Mouse (Mus musculus): ENCODE results near the gene Gm37240. TPM values are rescaled to one million over a fixed set of nuclear protein-coding genes. Genes with fewer than 3 reads are reported as not detected.

Gene Gm37240
- polyA plus RNA-seq, 1 experiment from 2014 or later: 0.48 TPM

DNA sequence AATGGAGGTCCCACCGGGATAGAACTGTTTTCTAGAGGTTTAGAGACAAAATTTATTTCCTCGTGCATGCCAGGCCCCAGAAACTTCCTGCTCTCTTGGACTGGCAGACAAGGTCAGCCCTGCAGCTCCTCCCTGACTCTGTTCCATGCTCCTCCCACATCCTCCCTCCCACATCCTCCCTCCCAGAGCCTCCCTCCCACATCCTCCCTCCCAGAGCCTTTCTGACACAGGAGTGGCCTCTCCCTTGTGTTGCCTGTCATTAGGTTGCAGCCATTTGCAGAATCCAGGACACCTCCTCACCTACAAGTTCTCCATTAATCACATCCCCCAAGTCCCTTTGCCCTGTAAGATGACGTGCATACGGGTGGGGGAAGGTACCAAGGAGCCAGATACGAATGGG is 404.7 kb downstream of the Gm37240 start:
- no peaks in the 10 kb centered on the region for H3K9me3 ChIP-seq (replicated peaks)
- H3K36me3 ChIP-seq (ENCODE audit: poor library complexity, severe bottlenecking): no peaks in the 10 kb centered on the region
- H3K27me3 ChIP-seq: no peaks in the 10 kb centered on the region
- H3K4me2 ChIP-seq: no peak overlapping the region
- no peak overlapping the region for H3K9ac ChIP-seq
- no peak overlapping the region for H3K27ac ChIP-seq
- no peak overlapping the region for H3K4me3 ChIP-seq
- no peak for ATAC-seq
- WGBS: 52% methylated on average over 5 of the region's 5 CpGs
- no peaks in the 10 kb centered on the region for H3K4me1 ChIP-seq

DNA sequence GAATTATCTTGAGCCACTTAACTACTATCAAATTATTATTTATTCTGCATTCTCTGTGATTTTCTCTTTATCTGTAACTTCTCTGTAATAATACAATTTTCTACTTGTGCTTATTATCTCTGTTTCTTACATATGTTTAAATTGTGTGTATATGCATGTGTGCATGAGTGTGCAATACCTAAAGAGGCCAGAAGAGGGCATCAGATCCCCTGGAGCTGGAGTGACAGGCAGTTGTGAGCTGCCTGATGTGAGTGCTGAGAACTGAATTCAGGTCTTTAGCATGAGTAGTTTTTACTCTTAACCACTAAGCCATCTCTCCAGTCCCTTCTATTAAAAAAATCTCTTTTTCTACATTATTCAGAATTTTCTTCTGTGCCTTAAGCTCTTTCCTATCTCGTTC is 406.7 kb downstream of the Gm37240 start:
- Histone ChIP-seq H3K9ac (no peak overlapping the region), H3K4me3 (no peak overlapping the region), H3K27me3 (no peaks in the 10 kb centered on the region), H3K4me2 (no peak overlapping the region), H3K4me1 (no peaks in the 10 kb centered on the region), H3K36me3 (ENCODE audit: poor library complexity, severe bottlenecking) (no peaks in the 10 kb centered on the region), H3K27ac (no peak overlapping the region), H3K9me3 (replicated peaks) (no peaks in the 10 kb centered on the region)
- no peak for ATAC-seq
- 90% methylated on average over 1 of the region's 1 CpGs for WGBS

DNA sequence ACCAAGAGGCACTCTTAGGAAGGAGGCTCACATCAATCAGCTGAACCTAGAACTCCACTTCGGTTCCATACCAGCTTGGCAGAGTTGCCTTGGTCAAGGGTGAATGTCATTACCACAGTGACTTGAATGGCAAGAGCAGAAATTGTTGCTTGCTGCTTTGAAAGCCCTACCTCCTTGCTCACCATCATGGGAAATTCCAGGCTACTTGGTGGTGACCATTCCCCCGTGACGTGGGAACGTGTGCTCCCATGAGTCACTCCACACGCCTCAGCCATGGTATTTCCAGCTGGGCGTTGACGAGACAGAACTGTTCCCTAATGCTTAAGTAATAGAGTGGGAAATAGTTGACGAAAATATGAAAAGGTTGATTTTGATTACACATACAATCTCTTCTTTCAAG is 408.6 kb downstream of the Gm37240 start:
- H3K4me2 ChIP-seq: no peak overlapping the region
- no peak for ATAC-seq
- no peaks in the 10 kb centered on the region for H3K4me1 ChIP-seq
- no peaks in the 10 kb centered on the region for H3K27me3 ChIP-seq
- H3K9ac ChIP-seq: no peak overlapping the region
- WGBS: 91% methylated on average over 8 of the region's 8 CpGs
- H3K36me3 ChIP-seq (ENCODE audit: poor library complexity, severe bottlenecking): no peaks in the 10 kb centered on the region
- no peak overlapping the region for H3K4me3 ChIP-seq
- H3K9me3 ChIP-seq (replicated peaks): no peaks in the 10 kb centered on the region
- H3K27ac ChIP-seq: no peak overlapping the region

DNA sequence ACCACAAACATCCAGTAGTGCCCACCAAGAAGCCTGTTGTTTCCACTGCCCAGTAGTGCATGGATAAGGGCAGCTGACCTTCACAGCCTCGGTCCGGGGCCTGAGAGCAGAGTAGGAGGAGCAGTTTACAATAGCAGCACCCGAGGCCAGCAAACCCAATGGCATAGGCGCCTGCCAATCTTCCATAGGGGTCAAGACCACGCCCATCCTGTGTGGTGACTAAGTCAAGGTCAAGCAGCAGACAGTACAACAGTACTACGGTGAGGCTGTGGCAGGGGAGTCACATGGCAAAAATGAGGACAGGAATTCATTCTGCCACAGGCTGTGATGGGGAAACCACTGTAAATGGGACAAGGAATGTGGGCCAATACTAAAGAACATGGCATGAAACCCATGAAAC is 417.6 kb downstream of the Gm37240 start:
- Histone ChIP-seq H3K27me3 (no peaks in the 10 kb centered on the region), H3K9me3 (replicated peaks) (no peaks in the 10 kb centered on the region), H3K4me3 (no peak overlapping the region), H3K4me2 (no peak overlapping the region), H3K4me1 (no peaks in the 10 kb centered on the region), H3K36me3 (ENCODE audit: poor library complexity, severe bottlenecking) (no peaks in the 10 kb centered on the region), H3K9ac (no peak overlapping the region), H3K27ac (no peak overlapping the region)
- no peak for ATAC-seq
- 82% methylated on average over 6 of the region's 6 CpGs for WGBS

DNA sequence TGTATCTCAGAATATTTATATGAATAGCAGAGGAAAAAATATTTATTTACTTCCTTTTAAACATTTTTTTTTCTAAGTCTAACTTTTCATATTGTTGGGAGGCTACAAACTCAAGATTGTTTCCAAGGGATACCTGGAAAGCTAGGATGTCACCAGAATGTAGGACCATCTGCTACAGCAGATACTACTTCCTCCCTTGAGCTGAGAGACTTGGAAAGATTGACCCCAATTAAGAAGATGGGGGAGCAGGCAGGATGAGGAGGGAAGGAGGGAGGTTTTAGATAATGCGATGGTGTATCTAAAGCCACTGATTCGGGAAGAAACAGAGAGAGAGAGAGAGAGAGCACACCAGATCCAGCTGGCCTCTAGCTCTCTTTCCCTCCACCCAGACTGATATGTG is 418.3 kb downstream of the Gm37240 start:
- no peak overlapping the region for H3K4me2 ChIP-seq
- H3K27ac ChIP-seq: no peak overlapping the region
- no peaks in the 10 kb centered on the region for H3K4me1 ChIP-seq
- no peak overlapping the region for H3K9ac ChIP-seq
- no peaks in the 10 kb centered on the region for H3K27me3 ChIP-seq
- no peak overlapping the region for H3K4me3 ChIP-seq
- ATAC-seq: no peak
- H3K9me3 ChIP-seq (replicated peaks): no peaks in the 10 kb centered on the region
- H3K36me3 ChIP-seq (ENCODE audit: poor library complexity, severe bottlenecking): no peaks in the 10 kb centered on the region
- 84% methylated on average over 2 of the region's 2 CpGs for WGBS

DNA sequence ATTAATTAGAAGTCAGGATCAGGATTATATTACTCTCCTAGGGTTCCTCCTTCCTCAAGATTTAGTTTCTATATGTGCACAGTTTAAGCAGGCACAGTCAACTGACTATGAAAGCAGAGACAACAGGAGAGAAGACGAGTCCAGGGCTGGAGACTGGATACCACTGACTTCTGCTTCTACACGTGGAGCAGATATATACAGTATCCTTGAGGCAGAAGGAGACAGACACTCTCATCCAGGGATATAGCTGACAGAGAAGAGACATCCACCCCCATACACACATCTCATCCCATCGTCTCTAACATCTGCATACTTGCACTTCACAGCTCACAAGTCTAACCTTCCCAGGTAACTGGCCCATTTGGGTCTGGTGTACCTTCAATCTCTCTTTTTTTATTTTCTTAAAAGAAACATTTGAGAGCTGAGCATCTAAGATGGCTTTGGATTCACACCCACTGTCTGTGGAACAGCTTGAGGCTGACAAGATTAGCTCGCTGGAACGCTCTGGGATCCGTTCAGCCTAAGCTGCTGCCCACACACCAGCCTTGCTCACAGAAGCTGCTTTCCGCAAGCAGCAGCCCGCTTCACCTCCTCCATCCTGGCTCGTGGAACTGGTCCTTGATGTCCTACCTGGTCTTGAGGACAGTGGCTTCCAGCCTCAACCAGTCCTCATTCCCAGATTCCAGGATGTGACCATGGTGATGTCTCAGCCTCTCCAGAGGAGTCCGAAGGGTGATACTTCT is 421.9 kb downstream of the Gm37240 start:
- no peaks in the 10 kb centered on the region for H3K36me3 ChIP-seq (ENCODE audit: poor library complexity, severe bottlenecking)
- no peak overlapping the region for H3K27ac ChIP-seq
- no peaks in the 10 kb centered on the region for H3K9me3 ChIP-seq (replicated peaks)
- no peak overlapping the region for H3K4me3 ChIP-seq
- ATAC-seq: no peak
- WGBS: 82% methylated on average over 10 of the region's 10 CpGs
- H3K9ac ChIP-seq: no peak overlapping the region
- no peaks in the 10 kb centered on the region for H3K4me1 ChIP-seq
- H3K27me3 ChIP-seq: no peaks in the 10 kb centered on the region
- no peak overlapping the region for H3K4me2 ChIP-seq

DNA sequence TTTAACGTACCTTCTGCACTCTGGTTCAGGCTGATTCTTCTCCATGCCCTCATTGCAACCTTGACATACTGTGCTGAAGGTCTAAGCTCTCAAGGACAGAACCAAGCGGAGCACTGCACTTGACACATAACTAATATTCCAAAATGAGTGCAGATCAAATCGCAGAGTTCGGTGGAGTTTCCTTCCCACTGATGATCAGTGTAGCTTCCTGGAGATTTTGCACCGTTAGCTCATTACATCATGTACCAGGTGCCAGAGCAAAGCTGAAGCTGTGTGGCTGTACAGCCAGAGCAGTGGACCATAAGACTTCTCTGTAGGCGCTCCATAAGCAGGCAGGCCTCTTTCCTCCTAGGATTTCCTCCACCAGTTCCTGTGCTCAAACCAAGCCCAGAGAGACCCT is 427.3 kb downstream of the Gm37240 start:
- H3K27ac ChIP-seq: no peak overlapping the region
- no peak overlapping the region for H3K4me2 ChIP-seq
- WGBS: 91% methylated on average over 6 of the region's 6 CpGs
- H3K27me3 ChIP-seq: no peaks in the 10 kb centered on the region
- H3K4me3 ChIP-seq: no peak overlapping the region
- no peaks in the 10 kb centered on the region for H3K9me3 ChIP-seq (replicated peaks)
- H3K9ac ChIP-seq: no peak overlapping the region
- H3K36me3 ChIP-seq (ENCODE audit: poor library complexity, severe bottlenecking): no peaks in the 10 kb centered on the region
- ATAC-seq: no peak
- no peaks in the 10 kb centered on the region for H3K4me1 ChIP-seq

DNA sequence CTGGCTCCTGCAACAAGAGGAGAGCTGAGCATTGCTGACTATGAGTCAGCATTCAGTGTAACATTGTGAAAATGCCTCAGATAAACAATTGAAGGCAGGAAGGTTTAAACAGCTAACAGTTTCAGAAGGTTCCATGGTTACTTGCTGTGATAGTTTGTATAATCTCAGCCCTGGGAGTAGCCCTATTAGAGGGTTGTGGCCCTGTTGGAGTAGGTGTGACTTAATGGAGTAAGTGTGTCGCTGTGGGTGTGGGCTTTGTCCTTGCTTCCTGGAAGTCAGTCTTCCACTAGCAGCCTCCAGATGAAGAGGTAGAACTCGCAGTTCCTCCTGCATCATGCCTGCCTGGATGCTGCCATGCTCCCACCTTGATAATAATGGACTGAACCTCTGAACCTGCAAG is 430.3 kb downstream of the Gm37240 start:
- Histone ChIP-seq H3K4me1 (no peaks in the 10 kb centered on the region), H3K9me3 (replicated peaks) (no peaks in the 10 kb centered on the region), H3K9ac (no peak overlapping the region), H3K27ac (no peak overlapping the region), H3K27me3 (no peaks in the 10 kb centered on the region), H3K4me3 (no peak overlapping the region), H3K4me2 (no peak overlapping the region), H3K36me3 (ENCODE audit: poor library complexity, severe bottlenecking) (no peaks in the 10 kb centered on the region)
- WGBS: 85% methylated on average over 2 of the region's 2 CpGs
- no peak for ATAC-seq

DNA sequence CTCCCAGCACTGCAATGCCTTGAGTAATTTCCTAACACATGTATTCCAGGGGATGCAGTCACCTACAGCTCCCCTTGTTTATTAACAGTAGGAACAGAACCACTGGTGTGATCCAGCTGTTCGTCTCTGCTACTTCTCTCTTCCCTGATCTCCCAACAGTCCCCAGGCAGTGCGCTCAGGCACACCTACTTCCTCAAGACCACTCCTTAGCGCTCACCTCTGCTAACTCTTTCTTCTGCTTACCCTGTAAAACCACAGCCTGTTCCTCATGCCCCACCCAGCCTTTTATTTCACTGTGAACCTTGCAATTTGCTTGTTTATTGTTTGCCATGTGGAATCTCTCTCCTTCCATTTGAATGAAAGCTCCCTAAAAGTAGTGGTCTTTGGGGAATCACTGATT is 431.9 kb downstream of the Gm37240 start:
- no peak for ATAC-seq
- Histone ChIP-seq H3K9ac (no peak overlapping the region), H3K4me1 (peaks cover 8% of the 10 kb centered on the region; the same call in 1 of the 2 replicates), H3K36me3 (ENCODE audit: poor library complexity, severe bottlenecking) (no peaks in the 10 kb centered on the region), H3K4me2 (no peak overlapping the region), H3K4me3 (no peak overlapping the region), H3K27ac (no peak overlapping the region), H3K9me3 (replicated peaks) (no peaks in the 10 kb centered on the region), H3K27me3 (no peaks in the 10 kb centered on the region)
- 89% methylated on average over 3 of the region's 3 CpGs for WGBS

DNA sequence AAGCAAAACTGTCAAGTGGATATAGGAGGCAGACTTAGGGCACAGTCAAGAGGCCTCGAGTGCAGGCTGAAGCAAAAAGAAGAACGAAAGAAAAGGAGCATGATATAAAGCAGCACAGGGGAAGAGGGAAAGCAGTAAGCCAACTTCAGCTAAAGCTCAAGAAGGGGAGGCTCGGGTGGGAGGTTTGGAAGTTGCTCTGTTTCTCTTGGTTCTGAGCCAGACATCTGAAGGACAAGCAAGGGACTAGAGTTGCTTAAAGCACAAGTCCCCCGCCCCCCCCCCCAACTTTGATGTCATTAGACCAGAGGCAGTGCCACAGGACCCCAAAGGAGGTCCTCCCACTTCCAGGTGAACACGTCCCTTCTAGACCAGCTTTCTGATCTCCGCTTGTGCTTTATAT is 433.3 kb downstream of the Gm37240 start:
- no peak for ATAC-seq
- no peak overlapping the region for H3K4me2 ChIP-seq
- H3K27ac ChIP-seq: no peak overlapping the region
- H3K36me3 ChIP-seq (ENCODE audit: poor library complexity, severe bottlenecking): no peaks in the 10 kb centered on the region
- H3K9me3 ChIP-seq (replicated peaks): no peaks in the 10 kb centered on the region
- H3K27me3 ChIP-seq: no peaks in the 10 kb centered on the region
- 89% methylated on average over 6 of the region's 6 CpGs for WGBS
- H3K4me3 ChIP-seq: no peak overlapping the region
- peaks cover 15% of the 10 kb centered on the region for H3K4me1 ChIP-seq
- H3K9ac ChIP-seq: no peak overlapping the region

DNA sequence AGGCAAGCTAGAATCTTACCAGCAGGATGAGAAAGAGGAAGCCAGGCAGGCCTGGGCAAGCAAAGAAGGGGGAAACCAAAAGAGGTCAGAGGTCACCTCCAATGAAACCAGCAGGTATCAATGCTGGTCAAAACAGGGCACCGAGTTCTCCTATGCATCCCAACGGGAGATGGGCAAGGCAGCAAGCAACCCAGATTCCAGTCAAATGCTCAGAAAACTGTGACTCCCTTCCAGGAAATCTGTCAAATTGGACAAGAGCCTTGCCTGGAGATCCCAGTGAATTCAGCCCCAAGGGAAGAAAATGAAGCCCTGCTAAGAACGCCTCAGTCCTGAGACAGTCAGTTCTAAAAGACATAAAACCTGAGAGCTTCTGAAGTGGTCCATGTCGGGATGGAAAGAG is 437.9 kb downstream of the Gm37240 start:
- H3K4me3 ChIP-seq: no peak overlapping the region
- H3K4me2 ChIP-seq: no peak overlapping the region
- no peaks in the 10 kb centered on the region for H3K9me3 ChIP-seq (replicated peaks)
- no peaks in the 10 kb centered on the region for H3K27me3 ChIP-seq
- peaks cover 15% of the 10 kb centered on the region for H3K4me1 ChIP-seq
- 57% methylated on average over 4 of the region's 4 CpGs for WGBS
- no peak for ATAC-seq
- H3K27ac ChIP-seq: no peak overlapping the region
- H3K9ac ChIP-seq: no peak overlapping the region
- H3K36me3 ChIP-seq (ENCODE audit: poor library complexity, severe bottlenecking): no peaks in the 10 kb centered on the region

DNA sequence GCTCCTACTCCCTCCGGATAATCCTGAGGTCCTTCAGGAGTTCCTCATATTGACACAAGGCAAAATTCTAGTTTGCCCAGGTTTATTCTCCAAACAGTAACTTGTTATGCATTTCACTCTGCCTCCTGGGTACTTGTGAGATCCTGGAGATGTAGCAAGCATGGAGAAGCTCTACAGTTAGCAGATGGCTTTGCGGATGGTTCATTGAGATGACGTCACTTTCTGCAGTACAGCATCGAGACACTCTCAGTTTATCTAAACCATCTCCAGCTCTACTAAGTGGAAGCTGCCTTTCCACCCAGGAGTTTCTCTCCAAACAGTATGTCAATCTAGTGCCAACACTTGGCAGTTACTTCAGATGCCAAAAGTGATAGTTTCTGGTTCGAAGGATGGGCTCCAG is 444.5 kb downstream of the Gm37240 start:
- 97% methylated on average over 5 of the region's 5 CpGs for WGBS
- no peaks in the 10 kb centered on the region for H3K4me1 ChIP-seq
- H3K4me2 ChIP-seq: no peak overlapping the region
- H3K9me3 ChIP-seq (replicated peaks): no peaks in the 10 kb centered on the region
- no peaks in the 10 kb centered on the region for H3K36me3 ChIP-seq (ENCODE audit: poor library complexity, severe bottlenecking)
- no peak overlapping the region for H3K4me3 ChIP-seq
- H3K27ac ChIP-seq: no peak overlapping the region
- no peaks in the 10 kb centered on the region for H3K27me3 ChIP-seq
- ATAC-seq: no peak
- no peak overlapping the region for H3K9ac ChIP-seq

DNA sequence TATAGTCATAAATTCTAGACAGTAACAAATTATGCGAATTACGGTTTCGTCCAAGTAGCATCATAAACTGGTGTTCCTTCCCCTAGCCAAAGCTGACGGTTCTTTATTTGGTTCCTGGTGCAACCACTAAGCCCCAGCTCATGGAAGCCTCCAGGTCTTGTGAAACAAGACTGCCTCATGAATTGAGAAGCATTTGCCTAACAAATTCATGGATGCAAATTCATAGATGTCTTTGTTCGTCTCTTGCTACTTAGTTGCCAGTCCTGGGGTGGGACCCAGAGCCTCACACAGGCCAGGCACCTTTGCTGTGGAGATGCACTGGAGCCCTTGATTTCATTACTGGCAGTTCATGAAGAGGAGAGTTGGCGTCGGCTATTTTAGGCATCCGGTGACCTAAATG is 445.1 kb downstream of the Gm37240 start:
- no peak for ATAC-seq
- no peak overlapping the region for H3K27ac ChIP-seq
- no peaks in the 10 kb centered on the region for H3K4me1 ChIP-seq
- no peaks in the 10 kb centered on the region for H3K36me3 ChIP-seq (ENCODE audit: poor library complexity, severe bottlenecking)
- no peaks in the 10 kb centered on the region for H3K27me3 ChIP-seq
- H3K9me3 ChIP-seq (replicated peaks): no peaks in the 10 kb centered on the region
- 91% methylated on average over 8 of the region's 8 CpGs for WGBS
- no peak overlapping the region for H3K9ac ChIP-seq
- H3K4me2 ChIP-seq: no peak overlapping the region
- H3K4me3 ChIP-seq: no peak overlapping the region
